Mouse (Mus musculus) heart, embryonic 12.5 days (tissue): ENCODE measurements around the gene Bsnd. TPM values are rescaled to one million over a fixed set of nuclear protein-coding genes. Genes with fewer than 3 reads are reported as not detected.

Experiments
- ATAC-seq: fragments of 200-750 bp; cut with Nextera tagmentation; 2 replicates; pipeline ENCODE4 v1.8.0; 2017; ENCODE audit warnings: moderate TSS enrichment, moderate library complexity; ENCODE audit not compliant: insufficient number of reproducible peaks, low FRiP score
- H3K27ac ChIP-seq: fragments of 300-500 bp; sonication (generic); 2 replicates; pipeline ENCODE4 v1.5.1; 2016; ENCODE audit warnings: mild to moderate bottlenecking, moderate library complexity; ENCODE audit not compliant: poor library complexity, severe bottlenecking
- H3K27me3 ChIP-seq: fragments of 300-500 bp; sonication (generic); replicated peaks from 2 replicates; pipeline ENCODE4 v1.6.1; 2016; ENCODE audit warnings: mild to moderate bottlenecking, moderate library complexity
- H3K36me3 ChIP-seq: fragments of 300-500 bp; sonication (generic); 2 replicates; pipeline ENCODE4 v1.6.1; 2016; ENCODE audit warnings: mild to moderate bottlenecking, moderate library complexity
- H3K4me1 ChIP-seq: fragments of 300-500 bp; sonication (generic); replicated peaks from 2 replicates; pipeline ENCODE4 v1.6.1; 2016; ENCODE audit warnings: mild to moderate bottlenecking
- H3K4me2 ChIP-seq: fragments of 300-500 bp; sonication (generic); 2 replicates; pipeline ENCODE4 v1.6.1; 2016; ENCODE audit warnings: mild to moderate bottlenecking, moderate library complexity
- H3K4me3 ChIP-seq: fragments of 300-500 bp; sonication (generic); 2 replicates; pipeline ENCODE4 v1.5.1; 2016; ENCODE audit warnings: mild to moderate bottlenecking
- H3K9ac ChIP-seq: fragments of 300-500 bp; sonication (generic); 2 replicates; pipeline ENCODE4 v1.6.1; 2016; ENCODE audit warnings: mild to moderate bottlenecking, moderate library complexity
- H3K9me3 ChIP-seq: fragments of 300-500 bp; sonication (generic); replicated peaks from 2 replicates; pipeline ENCODE4 v1.6.1; 2016; ENCODE audit warnings: mild to moderate bottlenecking, moderate library complexity
- WGBS: fragments of 180-500 bp; shearing (Covaris S2); methylation state at CpG from one replicate; pipeline ENCODE4 v1.1.7; 2016; 5-methylcytosine and 5-hydroxymethylcytosine counted together
- polyA plus RNA-seq: library from polyadenylated mRNA; unstranded; fragments of >200 nt; fragmentation: Nextera tagmentation; extraction: Ambion mirVana; gene quantifications from 2 replicates; pipeline ENCODE4 v1.2.1, GENCODE M21; 2016

The Bsnd gene
- polyA plus RNA-seq, 1 experiment from 2014 or later, result not detected

GRCm38 (mm10) chr4:106514606-106515005, 22.5 kb upstream of the Bsnd start:
- Histone ChIP-seq H3K27me3 (peaks cover 8% of the 10 kb centered on the region), H3K27ac (no peak overlapping the region), H3K4me1 (no peaks in the 10 kb centered on the region), H3K4me3 (no peak overlapping the region), H3K4me2 (no peak overlapping the region), H3K9ac (no peak overlapping the region), H3K9me3 (no peaks in the 10 kb centered on the region), H3K36me3 (no peaks in the 10 kb centered on the region)
- 74% methylated on average over 6 of the region's 6 CpGs for WGBS
- no peak for ATAC-seq

GRCm38 (mm10) chr4:106509888-106510287, 17.8 kb upstream of the Bsnd start:
- Histone ChIP-seq H3K27me3 (peaks cover 3% of the 10 kb centered on the region; the same call in 1 of the 2 replicates), H3K36me3 (no peaks in the 10 kb centered on the region), H3K4me3 (no peak overlapping the region), H3K4me1 (no peaks in the 10 kb centered on the region), H3K27ac (no peak overlapping the region), H3K9me3 (no peaks in the 10 kb centered on the region), H3K4me2 (no peak overlapping the region), H3K9ac (no peak overlapping the region)
- 76% methylated on average over 4 of the region's 4 CpGs for WGBS
- ATAC-seq, result no peak

GRCm38 (mm10) chr4:106505453-106506058, 13.5 kb upstream of the Bsnd start:
- H3K4me1 ChIP-seq, result no peaks in the 10 kb centered on the region
- no peak; the same call in 1 of the 2 replicates for ATAC-seq
- H3K9ac ChIP-seq, result no peak overlapping the region
- H3K27ac ChIP-seq, result no peak overlapping the region
- no peaks in the 10 kb centered on the region for H3K9me3 ChIP-seq
- H3K36me3 ChIP-seq, result no peaks in the 10 kb centered on the region
- no peak overlapping the region for H3K4me3 ChIP-seq
- 62% methylated on average over 14 of the region's 14 CpGs for whole genome bisulfite sequencing
- H3K27me3 ChIP-seq, result peaks cover 3% of the 10 kb centered on the region; the same call in 1 of the 2 replicates
- no peak overlapping the region for H3K4me2 ChIP-seq

- Histone ChIP-seq H3K4me1 (no peaks in the 10 kb centered on the region), H3K4me3 (no peak overlapping the region), H3K4me2 (no peak overlapping the region), H3K27ac (no peak overlapping the region), H3K9me3 (no peaks in the 10 kb centered on the region), H3K27me3 (peaks cover 14% of the 10 kb centered on the region; the same call in 1 of the 2 replicates), H3K9ac (no peak overlapping the region), H3K36me3 (no peaks in the 10 kb centered on the region)
- no peak for ATAC-seq
- 86% methylated on average over 3 of the region's 3 CpGs for WGBS
Measured at GRCm38 (mm10) chr4:106503578-106503977, 11.5 kb upstream of the Bsnd start.

GRCm38 (mm10) chr4:106500066-106500465, 8.0 kb upstream of the Bsnd start:
- Histone ChIP-seq H3K4me3 (no peak overlapping the region), H3K27me3 (peaks cover 30% of the 10 kb centered on the region; the same call in 1 of the 2 replicates), H3K36me3 (no peaks in the 10 kb centered on the region), H3K9me3 (no peaks in the 10 kb centered on the region), H3K4me1 (no peaks in the 10 kb centered on the region), H3K4me2 (no peak overlapping the region), H3K27ac (no peak overlapping the region), H3K9ac (no peak overlapping the region)
- no peak for ATAC-seq
- WGBS, result 75% methylated on average over 10 of the region's 10 CpGs

GRCm38 (mm10) chr4:106498471-106498844, 6.4 kb upstream of the Bsnd start:
- no peak overlapping the region for H3K4me2 ChIP-seq
- H3K4me1 ChIP-seq, result no peaks in the 10 kb centered on the region
- no peak for ATAC-seq
- H3K36me3 ChIP-seq, result no peaks in the 10 kb centered on the region
- 53% methylated on average over 3 of the region's 3 CpGs for WGBS
- peaks cover 39% of the 10 kb centered on the region for H3K27me3 ChIP-seq
- no peak overlapping the region for H3K9ac ChIP-seq
- no peak overlapping the region for H3K27ac ChIP-seq
- H3K9me3 ChIP-seq, result no peaks in the 10 kb centered on the region
- no peak overlapping the region for H3K4me3 ChIP-seq

- WGBS, result 54% methylated on average over 8 of the region's 8 CpGs
- Histone ChIP-seq H3K4me2 (no peak overlapping the region), H3K36me3 (no peaks in the 10 kb centered on the region), H3K4me1 (no peaks in the 10 kb centered on the region), H3K27ac (no peak overlapping the region), H3K9me3 (no peaks in the 10 kb centered on the region), H3K4me3 (no peak overlapping the region), H3K9ac (no peak overlapping the region), H3K27me3 (peaks cover 41% of the 10 kb centered on the region)
- no peak for ATAC-seq
Measured at GRCm38 (mm10) chr4:106497776-106498470, 5.8 kb upstream of the Bsnd start.

- Histone ChIP-seq H3K27ac (no peak overlapping the region), H3K4me3 (no peak overlapping the region), H3K4me2 (no peak overlapping the region), H3K36me3 (no peaks in the 10 kb centered on the region), H3K4me1 (no peaks in the 10 kb centered on the region), H3K9ac (no peak overlapping the region), H3K27me3 (peaks cover 45% of the 10 kb centered on the region), H3K9me3 (no peaks in the 10 kb centered on the region)
- ATAC-seq, result no peak
- 45% methylated on average over 6 of the region's 6 CpGs for WGBS
Measured at GRCm38 (mm10) chr4:106496833-106497232, 4.8 kb upstream of the Bsnd start.

- Histone ChIP-seq H3K9me3 (no peaks in the 10 kb centered on the region), H3K4me1 (0 out of 2 replicates have a peak, but pooled peaks cover 5% of the 10 kb centered on the region), H3K4me2 (no peak overlapping the region), H3K9ac (no peak overlapping the region), H3K27me3 (peaks cover 36% of the 10 kb centered on the region), H3K27ac (no peak overlapping the region), H3K4me3 (no peak overlapping the region), H3K36me3 (no peaks in the 10 kb centered on the region)
- ATAC-seq, result no peak
- whole genome bisulfite sequencing, result 69% methylated on average over 2 of the region's 2 CpGs
Measured at GRCm38 (mm10) chr4:106493639-106494038, 1.6 kb upstream of the Bsnd start.

GRCm38 (mm10) chr4:106490620-106491019, 1.5 kb downstream of the Bsnd start:
- ATAC-seq, result no peak
- H3K27me3 ChIP-seq, result peaks cover 26% of the 10 kb centered on the region
- no peak overlapping the region for H3K4me3 ChIP-seq
- H3K27ac ChIP-seq, result no peak overlapping the region
- no peak overlapping the region for H3K4me2 ChIP-seq
- H3K9me3 ChIP-seq, result no peaks in the 10 kb centered on the region
- H3K36me3 ChIP-seq, result no peaks in the 10 kb centered on the region
- WGBS, result 53% methylated on average over 4 of the region's 4 CpGs
- H3K9ac ChIP-seq, result no peak overlapping the region
- H3K4me1 ChIP-seq, result 0 out of 2 replicates have a peak, but pooled peaks cover 5% of the 10 kb centered on the region

GRCm38 (mm10) chr4:106483831-106484230, 8.3 kb downstream of the Bsnd start:
- ATAC-seq, result no peak
- Histone ChIP-seq H3K4me1 (no peaks in the 10 kb centered on the region), H3K9ac (no peak overlapping the region), H3K4me3 (no peak overlapping the region), H3K27me3 (peaks cover 63% of the 10 kb centered on the region), H3K9me3 (no peaks in the 10 kb centered on the region), H3K36me3 (no peaks in the 10 kb centered on the region), H3K27ac (no peak overlapping the region), H3K4me2 (no peak overlapping the region)
- 80% methylated on average over 1 of the region's 1 CpGs for WGBS
